Mouse (Mus musculus) telencephalon, adult 2 months (tissue): ENCODE results near the gene Wfikkn2.

Experiments used
- DNase-seq: peaks from one replicate; pipeline ENCODE4 v3.0.0-alpha.2; 2011; ENCODE audit warnings: low read depth, low spot score

Wfikkn2 gene

GRCm38 (mm10) chr11:94265134-94265785 is 19.5 kb upstream of the Wfikkn2 start:
- DNase-seq, result no peak

- DNase-seq, result no peak
These were observed 16.0 kb upstream of the Wfikkn2 start for GRCm38 (mm10) chr11:94261585-94262370.

- no peak for DNase-seq
These were observed 14.0 kb upstream of the Wfikkn2 start for GRCm38 (mm10) chr11:94259814-94260213.

- DNase-seq, result no peak
These were observed 12.2 kb upstream of the Wfikkn2 start for GRCm38 (mm10) chr11:94257987-94258386.

GRCm38 (mm10) chr11:94255733-94256132 is 9.9 kb upstream of the Wfikkn2 start:
- DNase-seq, result no peak

- DNase-seq, result no peak
These were observed 7.9 kb upstream of the Wfikkn2 start for GRCm38 (mm10) chr11:94253691-94254090.

GRCm38 (mm10) chr11:94253156-94253555 is 7.4 kb upstream of the Wfikkn2 start:
- no peak for DNase-seq

GRCm38 (mm10) chr11:94246789-94247061 is 920 bp upstream of the Wfikkn2 start:
- DNase-seq, result no peak

- DNase-seq, result no peak
These were observed 1.4 kb downstream of the Wfikkn2 start for GRCm38 (mm10) chr11:94244385-94244784.

- no peak for DNase-seq
These were observed 2.2 kb downstream of the Wfikkn2 start for GRCm38 (mm10) chr11:94243422-94244180.

GRCm38 (mm10) chr11:94242760-94243421 is 2.9 kb downstream of the Wfikkn2 start:
- DNase-seq, result no peak

GRCm38 (mm10) chr11:94239706-94240105 is 6.1 kb downstream of the Wfikkn2 start:
- no peak for DNase-seq

GRCm38 (mm10) chr11:94238786-94239185 is 7.0 kb downstream of the Wfikkn2 start:
- no peak for DNase-seq

GRCm38 (mm10) chr11:94236074-94236473 is 9.7 kb downstream of the Wfikkn2 start:
- DNase-seq, result peak; percentile 77

GRCm38 (mm10) chr11:94234857-94235256 is 10.9 kb downstream of the Wfikkn2 start:
- DNase-seq, result no peak

- no peak for DNase-seq
These were observed 11.4 kb downstream of the Wfikkn2 start for GRCm38 (mm10) chr11:94234380-94234779.

GRCm38 (mm10) chr11:94233405-94233804 is 12.4 kb downstream of the Wfikkn2 start:
- DNase-seq, result peak; percentile 77

GRCm38 (mm10) chr11:94231821-94232552 is 13.8 kb downstream of the Wfikkn2 start:
- DNase-seq, result no peak

GRCm38 (mm10) chr11:94230244-94230643 is 15.6 kb downstream of the Wfikkn2 start:
- DNase-seq, result no peak

- no peak for DNase-seq
These were observed 16.4 kb downstream of the Wfikkn2 start for GRCm38 (mm10) chr11:94229207-94229960.

- no peak for DNase-seq
These were observed 17.4 kb downstream of the Wfikkn2 start for GRCm38 (mm10) chr11:94228416-94228815.
